Mouse (Mus musculus) heart, embryonic 14.5 days (tissue): ENCODE data around the gene Nrd1. TPM values are rescaled to one million over a fixed set of nuclear protein-coding genes. Genes with fewer than 3 reads are reported as not detected.
A peak's percentile ranks its signal among the peaks of the same experiment; 100 is the strongest.

ENCODE experiments used
- ATAC-seq: fragments of 200-750 bp; cut with Nextera tagmentation; 2 replicates; pipeline ENCODE4 v1.8.0; 2017; ENCODE audit warnings: low read depth, moderate TSS enrichment; ENCODE audit not compliant: insufficient number of reproducible peaks, insufficient read depth, low FRiP score
- H3K27ac ChIP-seq, 2 experiments: fragments of 200-500 bp in 1 of 2; fragments of 300-500 bp in 1 of 2; sonication (generic) in 1 of 2; replicated peaks in 1 of 2; 2 replicates each; pipeline ENCODE4 v1.5.1; 2012 to 2014; ENCODE audit warnings: low read depth in 2 of 2, low read length in 2 of 2, control low read depth in 1 of 2, mild to moderate bottlenecking in 1 of 2, mixed read lengths in 1 of 2; ENCODE audit not compliant: control insufficient read depth in 1 of 2, insufficient read depth in 1 of 2
- H3K27me3 ChIP-seq: fragments of 300-500 bp; sonication (generic); 2 replicates; pipeline ENCODE4 v1.6.1; 2014; ENCODE audit warnings: mild to moderate bottlenecking, low read length, control low read depth; ENCODE audit not compliant: control insufficient read depth, insufficient read depth
- H3K36me3 ChIP-seq: fragments of 300-500 bp; sonication (generic); 2 replicates; pipeline ENCODE4 v1.6.1; 2014; ENCODE audit warnings: mild to moderate bottlenecking, control low read depth, low read length, mixed read lengths; ENCODE audit not compliant: control insufficient read depth, insufficient read depth
- H3K4me1 ChIP-seq, 2 experiments: fragments of 200-500 bp in 1 of 2; fragments of 300-500 bp in 1 of 2; sonication (generic) in 1 of 2; 2 replicates each; pipeline ENCODE4 v1.6.1; 2012 to 2014; ENCODE audit warnings: low read length in 2 of 2, control low read depth in 1 of 2, mixed read lengths in 1 of 2; ENCODE audit not compliant: control insufficient read depth in 2 of 2, insufficient read depth in 2 of 2
- H3K4me2 ChIP-seq: fragments of 300-500 bp; sonication (generic); 2 replicates; pipeline ENCODE4 v1.6.1; 2014; ENCODE audit warnings: mild to moderate bottlenecking, low read length
- H3K4me3 ChIP-seq, 2 experiments: fragments of 200-500 bp in 1 of 2; fragments of 300-500 bp in 1 of 2; sonication (generic) in 1 of 2; 2 replicates each; pipeline ENCODE4 v1.5.1; 2012 to 2014; ENCODE audit warnings: low read length in 2 of 2, mild to moderate bottlenecking in 2 of 2, control low read depth in 1 of 2, low read depth in 1 of 2, moderate library complexity in 1 of 2; ENCODE audit not compliant: control insufficient read depth in 1 of 2, insufficient read depth in 1 of 2
- H3K9ac ChIP-seq: fragments of 300-500 bp; sonication (generic); 2 replicates; pipeline ENCODE4 v1.6.1; 2014; ENCODE audit warnings: mild to moderate bottlenecking, low read length
- H3K9me3 ChIP-seq: fragments of 300-500 bp; sonication (generic); 2 replicates; pipeline ENCODE4 v1.6.1; 2016; ENCODE audit warnings: low read length, control low read depth; ENCODE audit not compliant: control insufficient read depth
- WGBS: fragments of 180-500 bp; shearing (Covaris S2); extraction: QIAGEN DNeasy Blood & Tissue Kit; methylation state at CpG from one replicate; pipeline ENCODE4 v1.1.7; 2014; 5-methylcytosine and 5-hydroxymethylcytosine counted together
- polyA plus RNA-seq: library from polyadenylated mRNA; unstranded; fragments of >200 nt; fragmentation: Nextera tagmentation; extraction: Ambion mirVana; gene quantifications from 2 replicates; pipeline ENCODE4 v1.2.1, GENCODE M21; 2014

The Nrd1 gene
- polyA plus RNA-seq, 1 experiment from 2014 or later = 37.5 TPM

DNA sequence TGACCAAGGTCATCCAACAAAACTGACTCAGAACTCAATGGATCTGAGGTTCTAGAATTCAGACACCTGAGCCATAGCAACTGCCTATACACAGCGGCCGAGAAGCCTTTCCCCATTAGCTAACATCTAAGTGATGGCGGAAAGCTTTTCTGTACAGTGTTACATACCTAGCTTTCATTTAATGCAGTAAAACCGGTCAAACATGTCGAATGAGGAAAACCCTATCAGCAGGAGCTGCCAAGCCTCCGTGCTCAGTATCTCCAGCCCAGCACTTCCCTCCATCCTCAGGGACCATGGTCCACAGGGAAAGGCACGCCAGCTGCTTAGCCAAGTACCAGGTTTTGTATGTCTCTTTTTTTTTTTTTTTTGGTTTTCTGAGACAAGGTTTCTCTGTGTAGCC lies 78.5 kb downstream of the Nrd1 start:
- Histone ChIP-seq H3K9ac (no peak overlapping the region), H3K4me3 (no peak overlapping the region), H3K9me3 (no peaks in the 10 kb centered on the region), H3K36me3 (peaks cover 57% of the 10 kb centered on the region), H3K27me3 (no peaks in the 10 kb centered on the region), H3K4me1 (no peaks in the 10 kb centered on the region), H3K27ac (no peak overlapping the region), H3K4me2 (no peak overlapping the region)
- 89% methylated on average over 7 of the region's 7 CpGs for WGBS
- no peak for ATAC-seq

- H3K4me3 ChIP-seq = no peak overlapping the region
- H3K27me3 ChIP-seq = no peaks in the 10 kb centered on the region
- no peaks in the 10 kb centered on the region for H3K4me1 ChIP-seq
- no peak for ATAC-seq
- no peak overlapping the region for H3K9ac ChIP-seq
- 87% methylated on average over 3 of the region's 3 CpGs for WGBS
- no peaks in the 10 kb centered on the region for H3K9me3 ChIP-seq
- peaks cover 61% of the 10 kb centered on the region for H3K36me3 ChIP-seq
- no peak overlapping the region for H3K4me2 ChIP-seq
- no peak overlapping the region for H3K27ac ChIP-seq
Observed at GRCm38 (mm10) chr4:109079676-109080075, 79.2 kb downstream of the Nrd1 start.

DNA sequence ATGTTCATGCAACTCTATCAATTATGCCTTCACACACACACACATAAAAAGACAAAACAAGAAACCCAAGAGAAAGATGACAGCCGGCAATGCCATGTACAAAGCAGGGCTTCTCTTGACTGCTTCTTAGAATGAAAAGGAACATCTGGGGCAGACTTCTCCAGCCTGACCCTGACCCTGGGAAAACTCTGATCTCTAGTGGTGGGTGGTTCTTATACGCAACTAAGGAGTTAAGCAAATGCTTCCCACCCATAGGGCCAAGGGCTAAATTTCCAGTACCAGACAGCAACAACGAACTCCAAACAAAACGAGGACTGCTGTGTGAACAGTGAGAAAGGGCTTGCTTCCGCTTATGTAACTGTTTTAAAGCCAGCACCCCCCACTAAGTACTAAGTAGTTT lies 79.7 kb downstream of the Nrd1 start:
- no peaks in the 10 kb centered on the region for H3K4me1 ChIP-seq
- no peak overlapping the region for H3K9ac ChIP-seq
- H3K27ac ChIP-seq = no peak overlapping the region
- no peak overlapping the region for H3K4me3 ChIP-seq
- H3K27me3 ChIP-seq = no peaks in the 10 kb centered on the region
- H3K9me3 ChIP-seq = no peaks in the 10 kb centered on the region
- ATAC-seq = no peak
- peaks cover 61% of the 10 kb centered on the region for H3K36me3 ChIP-seq
- H3K4me2 ChIP-seq = no peak overlapping the region
- 86% methylated on average over 5 of the region's 5 CpGs for WGBS

GRCm38 (mm10) chr4:109089171-109089570 lies 88.7 kb downstream of the Nrd1 start:
- no peak for ATAC-seq
- Histone ChIP-seq H3K4me2 (no peak overlapping the region), H3K36me3 (peaks cover 23% of the 10 kb centered on the region), H3K9me3 (no peaks in the 10 kb centered on the region), H3K4me3 (no peak overlapping the region), H3K27ac (no peak overlapping the region), H3K4me1 (peaks cover 7 to 9% of the 10 kb centered on the region in 2 experiments), H3K27me3 (no peaks in the 10 kb centered on the region; the same call in 1 of the 2 replicates), H3K9ac (no peak overlapping the region)
- WGBS = 90% methylated on average over 5 of the region's 5 CpGs

- no peak for ATAC-seq
- Histone ChIP-seq H3K27ac (no peak overlapping the region), H3K27me3 (no peaks in the 10 kb centered on the region; the same call in 1 of the 2 replicates), H3K9me3 (no peaks in the 10 kb centered on the region), H3K36me3 (peaks cover 20% of the 10 kb centered on the region), H3K4me3 (no peak overlapping the region), H3K9ac (no peak overlapping the region), H3K4me2 (no peak overlapping the region), H3K4me1 (peaks cover 10 to 17% of the 10 kb centered on the region in 2 experiments)
- 23% methylated on average over 6 of the region's 6 CpGs for WGBS
Observed at GRCm38 (mm10) chr4:109089999-109090398, 89.5 kb downstream of the Nrd1 start.

DNA sequence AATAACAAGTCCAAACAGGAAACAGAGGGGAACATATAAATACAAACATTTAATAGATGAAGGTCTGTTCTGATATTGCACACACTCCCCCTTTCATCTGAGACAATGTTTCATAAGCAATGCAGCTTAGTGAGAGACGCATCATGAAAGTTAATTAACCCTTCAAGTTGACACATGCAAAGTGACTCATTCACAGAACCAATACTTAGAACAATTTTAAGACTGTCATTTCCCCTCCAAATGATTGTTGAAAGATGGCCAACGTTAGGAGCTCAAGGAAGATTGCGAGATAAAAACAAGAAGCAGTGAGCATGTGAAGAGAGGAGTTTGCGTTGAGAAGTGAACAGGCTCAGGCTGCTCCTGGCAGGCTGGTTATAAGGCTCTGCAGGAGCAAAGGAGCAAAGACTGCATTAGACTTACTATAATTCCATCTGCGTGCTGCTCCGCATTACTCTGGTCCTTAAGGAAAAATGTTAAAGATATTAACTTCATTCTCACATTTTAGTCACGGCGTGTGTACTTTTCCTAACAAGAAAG lies 90.9 kb downstream of the Nrd1 start:
- Histone ChIP-seq H3K36me3 (peaks cover 13% of the 10 kb centered on the region), H3K27me3 (no peaks in the 10 kb centered on the region; the same call in 1 of the 2 replicates), H3K27ac (no peak overlapping the region), H3K9ac (no peak overlapping the region), H3K4me1 (peaks cover 10 to 23% of the 10 kb centered on the region in 2 experiments), H3K4me3 (no peak overlapping the region), H3K4me2 (no peak overlapping the region), H3K9me3 (no peaks in the 10 kb centered on the region)
- WGBS = 85% methylated on average over 8 of the region's 8 CpGs
- no peak for ATAC-seq

- 84% methylated on average over 5 of the region's 5 CpGs for WGBS
- Histone ChIP-seq H3K27me3 (no peaks in the 10 kb centered on the region; the same call in 1 of the 2 replicates), H3K4me2 (no peak overlapping the region), H3K36me3 (peaks cover 14% of the 10 kb centered on the region), H3K4me3 (no peak overlapping the region), H3K9ac (no peak overlapping the region), H3K9me3 (no peaks in the 10 kb centered on the region), H3K4me1 (peaks cover 10 to 23% of the 10 kb centered on the region in 2 experiments), H3K27ac (no peak overlapping the region)
- no peak for ATAC-seq
Observed at GRCm38 (mm10) chr4:109092344-109092743, 91.9 kb downstream of the Nrd1 start.

GRCm38 (mm10) chr4:109094269-109094668 lies 93.8 kb downstream of the Nrd1 start:
- H3K9me3 ChIP-seq = no peaks in the 10 kb centered on the region
- H3K27ac ChIP-seq = peak overlapping the region; percentile 2 to 49; a peak in 1 of 4 replicates
- ATAC-seq = peak; percentile 59; the same call in 1 of the 2 replicates
- H3K4me2 ChIP-seq = no peak overlapping the region
- peaks cover 20% of the 10 kb centered on the region for H3K36me3 ChIP-seq
- no peak overlapping the region for H3K4me3 ChIP-seq
- no peak overlapping the region for H3K9ac ChIP-seq
- WGBS = 22% methylated on average over 2 of the region's 2 CpGs
- H3K27me3 ChIP-seq = no peaks in the 10 kb centered on the region; the same call in 1 of the 2 replicates
- H3K4me1 ChIP-seq = peaks cover 10 to 23% of the 10 kb centered on the region in 2 experiments
